Mouse (Mus musculus) intestine, embryonic 15.5 days (tissue): ENCODE results near the gene Slc37a4. TPM values are rescaled to one million over a fixed set of nuclear protein-coding genes. Genes with fewer than 3 reads are reported as not detected.
"Not testable (repeated sequence)": the region's sequence is repeated elsewhere in the genome, so short reads cannot be mapped to it uniquely, and the experiment has no call there.

ENCODE experiments used
- ATAC-seq: fragments of 200-750 bp; cut with Nextera tagmentation; 2 replicates; pipeline ENCODE4 v1.8.0; 2017; ENCODE audit warnings: moderate TSS enrichment, moderate library complexity
- H3K27ac ChIP-seq: fragments of 300-500 bp; sonication (generic); 2 replicates; pipeline ENCODE4 v1.5.1; 2015; ENCODE audit warnings: mild to moderate bottlenecking, inconsistent platforms
- H3K27me3 ChIP-seq: fragments of 300-500 bp; sonication (generic); replicated peaks from 2 replicates; pipeline ENCODE4 v1.6.1; 2015; ENCODE audit warnings: inconsistent platforms
- H3K36me3 ChIP-seq: fragments of 300-500 bp; sonication (generic); 2 replicates; pipeline ENCODE4 v1.6.1; 2015; ENCODE audit warnings: inconsistent platforms
- H3K4me1 ChIP-seq: fragments of 300-500 bp; sonication (generic); replicated peaks from 2 replicates; pipeline ENCODE4 v1.6.1; 2015; ENCODE audit warnings: inconsistent platforms
- H3K4me2 ChIP-seq: fragments of 300-500 bp; sonication (generic); replicated peaks from 2 replicates; pipeline ENCODE4 v1.6.1; 2015; ENCODE audit warnings: mild to moderate bottlenecking, inconsistent platforms
- H3K4me3 ChIP-seq: fragments of 300-500 bp; sonication (generic); replicated peaks from 2 replicates; pipeline ENCODE4 v1.5.1; 2015; ENCODE audit warnings: inconsistent platforms
- H3K9ac ChIP-seq: fragments of 300-500 bp; sonication (generic); 2 replicates; pipeline ENCODE4 v1.6.1; 2015; ENCODE audit warnings: inconsistent platforms
- H3K9me3 ChIP-seq: fragments of 300-500 bp; sonication (generic); 2 replicates; pipeline ENCODE4 v1.6.1; 2016; ENCODE audit warnings: inconsistent platforms
- WGBS: fragments of 180-500 bp; shearing (Covaris S2); methylation state at CpG from one replicate; pipeline ENCODE4 v1.1.7; 2015; 5-methylcytosine and 5-hydroxymethylcytosine counted together
- polyA plus RNA-seq: library from polyadenylated mRNA; unstranded; fragments of >200 nt; fragmentation: Nextera tagmentation; extraction: Ambion mirVana; gene quantifications from 2 replicates; pipeline ENCODE4 v1.2.1, GENCODE M21; 2015

Slc37a4 gene
- polyA plus RNA-seq, 1 experiment from 2014 or later: 51.7 TPM

DNA sequence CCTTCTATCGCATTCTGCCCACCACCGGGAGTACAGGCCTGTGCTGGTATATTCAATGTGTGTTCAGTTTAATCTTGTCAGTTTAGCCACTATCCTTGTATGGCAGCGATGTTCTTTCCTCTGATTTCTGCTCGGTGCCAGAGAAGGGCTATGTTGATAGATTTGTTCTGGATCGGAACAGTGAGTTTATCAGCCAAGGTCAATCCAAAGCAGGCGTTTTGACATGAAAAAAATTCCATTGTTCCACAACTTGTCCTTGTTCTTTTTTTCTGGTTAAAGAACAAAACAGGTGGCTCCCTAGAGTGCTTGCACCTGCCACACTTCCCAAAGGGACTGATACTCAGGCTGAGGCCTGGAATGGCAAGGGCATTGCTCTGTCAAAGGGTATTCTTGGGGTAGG is 20.5 kb upstream of the Slc37a4 start:
- Histone ChIP-seq H3K4me2 (no peak overlapping the region), H3K36me3 (no peaks in the 10 kb centered on the region), H3K9me3 (no peaks in the 10 kb centered on the region), H3K4me1 (peaks cover 13% of the 10 kb centered on the region), H3K4me3 (no peak overlapping the region), H3K9ac (no peak overlapping the region), H3K27ac (no peak overlapping the region), H3K27me3 (no peaks in the 10 kb centered on the region)
- ATAC-seq: no peak
- 90% methylated on average over 6 of the region's 6 CpGs for WGBS

GRCm38 (mm10) chr9:44377335-44377734 is 19.3 kb upstream of the Slc37a4 start:
- 81% methylated on average over 2 of the region's 2 CpGs for WGBS
- H3K36me3 ChIP-seq, H3K27ac ChIP-seq, H3K9me3 ChIP-seq, H3K9ac ChIP-seq, H3K4me3 ChIP-seq, ATAC-seq, H3K27me3 ChIP-seq, H3K4me2 ChIP-seq: not testable (repeated sequence)
- H3K4me1 ChIP-seq: peaks cover 14% of the 10 kb centered on the region

- peak overlapping the region; percentile 69 for H3K9ac ChIP-seq
- 80% methylated on average over 5 of the region's 5 CpGs for WGBS
- no peak for ATAC-seq
- peak overlapping the region; percentile 75 for H3K4me3 ChIP-seq
- H3K9me3 ChIP-seq: no peaks in the 10 kb centered on the region
- peak overlapping the region; percentile 87 for H3K4me2 ChIP-seq
- H3K36me3 ChIP-seq: peaks cover 12% of the 10 kb centered on the region
- peaks cover 14% of the 10 kb centered on the region for H3K4me1 ChIP-seq
- H3K27ac ChIP-seq: peak overlapping the region; percentile 88; the same call in 1 of the 2 replicates
- H3K27me3 ChIP-seq: no peaks in the 10 kb centered on the region
Observed at GRCm38 (mm10) chr9:44378153-44378730, 18.4 kb upstream of the Slc37a4 start.

DNA sequence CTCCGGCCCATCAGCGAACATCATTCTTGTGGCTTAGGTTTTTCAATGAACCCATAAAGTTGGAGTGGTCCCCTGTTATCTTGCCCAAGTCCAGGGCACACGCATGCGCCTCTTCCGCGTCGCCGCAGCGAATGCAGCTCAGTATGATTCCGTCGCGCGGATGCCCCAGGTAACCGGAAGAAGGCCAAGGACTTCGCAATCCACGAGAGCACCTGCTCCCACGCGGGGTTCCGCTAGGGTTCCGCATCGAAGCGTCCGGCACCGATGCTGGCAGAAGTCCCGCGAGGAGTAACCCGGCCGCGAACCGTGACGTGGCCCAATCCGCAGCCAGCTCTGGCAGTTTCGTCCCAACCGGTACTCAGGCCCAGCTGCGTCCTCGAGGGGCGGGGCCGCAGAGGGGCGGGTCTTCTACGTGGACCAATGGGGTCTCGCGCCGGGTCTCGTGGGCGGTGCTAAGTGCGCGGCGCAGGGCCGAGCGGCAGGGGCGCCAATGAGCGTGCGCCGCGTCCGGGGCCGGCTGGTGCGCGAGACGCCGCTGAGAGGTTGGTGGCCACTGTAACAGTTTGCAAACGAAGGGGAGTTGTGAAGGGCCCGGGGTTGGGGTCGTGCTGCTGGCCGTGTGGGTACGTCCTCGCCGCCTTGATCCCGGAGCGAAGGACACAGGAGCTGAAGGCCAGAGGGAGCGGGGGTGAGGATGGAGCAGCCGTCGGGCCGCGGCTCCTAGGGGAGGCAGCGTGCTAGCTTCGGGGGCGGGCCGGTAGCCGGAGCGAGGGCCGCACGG is 17.4 kb upstream of the Slc37a4 start, which contains the start of gene Hyou1:
TSS of gene Hyou1 (plus strand) at position 437 of the 781 bp plus-strand sequence.
- ATAC-seq: peak; percentile 99
- WGBS: under 1% methylated on average over 83 of the region's 83 CpGs

GRCm38 (mm10) chr9:44379862-44380261 is 16.8 kb upstream of the Slc37a4 start:
- H3K4me2 ChIP-seq: peak overlapping the region; percentile 87
- ATAC-seq: peak; percentile 26
- H3K36me3 ChIP-seq: peaks cover 24% of the 10 kb centered on the region
- H3K9me3 ChIP-seq: no peaks in the 10 kb centered on the region
- H3K27me3 ChIP-seq: no peaks in the 10 kb centered on the region
- peaks cover 14% of the 10 kb centered on the region for H3K4me1 ChIP-seq
- H3K4me3 ChIP-seq: peak overlapping the region; percentile 75
- peak overlapping the region; percentile 83 for H3K9ac ChIP-seq
- WGBS: 5% methylated on average over 15 of the region's 15 CpGs
- H3K27ac ChIP-seq: peak overlapping the region; percentile 86

More for the DNA sequence above, 17.4 kb upstream of the Slc37a4 start, which contains the start of gene Hyou1:
- peaks cover 18% of the 10 kb centered on the region for H3K36me3 ChIP-seq
- peak within 1 kb of the TSS; percentile 83 for H3K9ac ChIP-seq
- H3K4me3 ChIP-seq: peak within 1 kb of the TSS; percentile 75
- peak within 1 kb of the TSS; percentile 87 for H3K4me2 ChIP-seq
- no peaks in the 10 kb centered on the region for H3K9me3 ChIP-seq
- peak within 1 kb of the TSS; percentile 88 for H3K27ac ChIP-seq
- H3K27me3 ChIP-seq: no peaks in the 10 kb centered on the region
- H3K4me1 ChIP-seq: peaks cover 14% of the 10 kb centered on the region

- WGBS: 88% methylated on average over 13 of the region's 13 CpGs
- H3K36me3 ChIP-seq: peaks cover 55% of the 10 kb centered on the region
- H3K4me3 ChIP-seq: no peak overlapping the region
- H3K27ac ChIP-seq: no peak overlapping the region
- no peak for ATAC-seq
- peaks cover 14% of the 10 kb centered on the region for H3K4me1 ChIP-seq
- H3K9ac ChIP-seq: no peak overlapping the region
- no peaks in the 10 kb centered on the region for H3K9me3 ChIP-seq
- H3K4me2 ChIP-seq: no peak overlapping the region
- H3K27me3 ChIP-seq: no peaks in the 10 kb centered on the region
Observed at GRCm38 (mm10) chr9:44384596-44384995, 12.1 kb upstream of the Slc37a4 start.

DNA sequence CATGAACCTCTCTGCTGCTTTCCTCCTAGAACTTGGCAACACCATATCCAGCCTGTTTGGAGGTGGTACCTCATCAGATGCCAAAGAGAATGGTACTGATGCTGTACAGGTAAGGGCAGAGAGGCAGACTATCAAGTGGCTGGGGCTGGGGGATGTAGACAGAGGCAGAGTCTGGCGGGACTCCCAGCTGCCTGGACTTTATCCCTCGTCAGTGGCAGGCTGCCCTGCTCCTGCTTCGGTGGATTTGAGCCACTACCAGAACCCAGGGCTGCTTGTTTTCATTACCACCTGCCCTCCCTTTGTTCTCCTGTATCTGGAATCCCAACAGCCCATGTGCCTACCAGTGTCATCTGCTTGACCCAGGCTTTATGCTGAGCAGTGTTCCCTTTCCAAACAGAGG is 9.4 kb upstream of the Slc37a4 start:
- H3K36me3 ChIP-seq: peaks cover 63% of the 10 kb centered on the region
- no peaks in the 10 kb centered on the region for H3K4me1 ChIP-seq
- 81% methylated on average over 3 of the region's 3 CpGs for WGBS
- no peak overlapping the region for H3K4me3 ChIP-seq
- no peak overlapping the region for H3K4me2 ChIP-seq
- H3K9ac ChIP-seq: no peak overlapping the region
- no peak overlapping the region for H3K27ac ChIP-seq
- no peaks in the 10 kb centered on the region for H3K9me3 ChIP-seq
- ATAC-seq: no peak
- no peaks in the 10 kb centered on the region for H3K27me3 ChIP-seq

GRCm38 (mm10) chr9:44389273-44389672 is 7.4 kb upstream of the Slc37a4 start:
- H3K36me3 ChIP-seq: peaks cover 46% of the 10 kb centered on the region
- H3K9me3 ChIP-seq: no peaks in the 10 kb centered on the region
- WGBS: 59% methylated on average over 8 of the region's 8 CpGs
- no peaks in the 10 kb centered on the region for H3K4me1 ChIP-seq
- H3K27ac ChIP-seq: no peak overlapping the region
- H3K4me3 ChIP-seq: no peak overlapping the region
- no peak overlapping the region for H3K4me2 ChIP-seq
- no peaks in the 10 kb centered on the region for H3K27me3 ChIP-seq
- no peak for ATAC-seq
- H3K9ac ChIP-seq: no peak overlapping the region

- Histone ChIP-seq H3K36me3 (peaks cover 37% of the 10 kb centered on the region), H3K4me3 (no peak overlapping the region), H3K4me1 (no peaks in the 10 kb centered on the region), H3K9ac (no peak overlapping the region), H3K4me2 (no peak overlapping the region), H3K9me3 (no peaks in the 10 kb centered on the region), H3K27me3 (no peaks in the 10 kb centered on the region), H3K27ac (no peak overlapping the region)
- ATAC-seq: peak; percentile 63; the same call in 1 of the 2 replicates
- 32% methylated on average over 4 of the region's 4 CpGs for WGBS
Observed at GRCm38 (mm10) chr9:44391466-44391865, 5.2 kb upstream of the Slc37a4 start.

DNA sequence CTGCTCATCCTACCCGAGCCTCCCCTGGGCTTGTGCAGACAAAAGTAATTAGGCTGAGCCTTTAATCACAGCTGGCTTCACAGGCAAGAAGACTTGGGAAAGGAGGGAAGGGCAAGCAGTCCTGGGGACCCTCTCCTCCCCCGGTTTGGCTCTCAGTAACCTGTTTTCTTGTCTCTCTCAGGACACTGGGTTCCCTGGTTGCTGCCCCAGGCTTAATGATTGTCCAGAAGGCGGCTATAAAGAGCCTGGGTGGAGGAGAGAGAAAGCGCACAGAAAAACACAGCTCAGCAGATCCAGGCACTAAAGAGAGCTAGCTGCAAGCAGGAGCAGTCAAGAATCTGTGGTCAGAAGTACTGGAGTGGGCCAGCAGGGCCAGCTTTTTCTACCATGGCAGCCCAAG is 1.4 kb downstream of the Slc37a4 start:
- ATAC-seq: peak; percentile 10; the same call in 1 of the 2 replicates
- peak overlapping the region; percentile 85 for H3K27ac ChIP-seq
- WGBS: 19% methylated on average over 4 of the region's 4 CpGs

DNA sequence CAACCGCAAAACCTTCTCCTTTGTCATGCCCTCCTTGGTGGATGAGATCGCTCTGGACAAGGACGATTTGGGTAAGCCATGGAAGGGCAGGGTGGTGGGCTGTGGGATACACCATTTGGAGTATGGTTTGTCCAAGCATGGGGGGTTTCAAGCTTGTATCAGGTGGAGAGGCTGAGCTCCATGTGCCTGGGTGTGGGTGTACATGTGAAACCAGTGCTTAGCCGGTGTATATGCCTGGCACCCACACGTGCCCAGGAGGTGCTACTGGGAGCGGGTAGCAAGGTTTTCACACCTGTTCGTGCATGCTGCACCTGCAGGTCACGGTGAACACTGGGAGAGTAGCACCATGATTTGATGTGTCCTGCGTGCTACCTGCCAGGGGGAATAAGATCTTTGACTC is 1.9 kb downstream of the Slc37a4 start:
- Histone ChIP-seq H3K27ac (peak overlapping the region; percentile 85), H3K4me1 (peaks cover 18% of the 10 kb centered on the region; the same call in 1 of the 2 replicates), H3K9me3 (no peaks in the 10 kb centered on the region), H3K36me3 (peaks cover 26% of the 10 kb centered on the region), H3K27me3 (no peaks in the 10 kb centered on the region), H3K4me2 (peak overlapping the region; percentile 79), H3K4me3 (peak overlapping the region; percentile 63), H3K9ac (peak overlapping the region; percentile 79)
- no peak for ATAC-seq
- WGBS: 64% methylated on average over 9 of the region's 9 CpGs

More for the DNA sequence above, 1.4 kb downstream of the Slc37a4 start:
- Histone ChIP-seq H3K27me3 (no peaks in the 10 kb centered on the region), H3K9ac (peak overlapping the region; percentile 79), H3K4me3 (peak overlapping the region; percentile 63), H3K9me3 (no peaks in the 10 kb centered on the region), H3K4me1 (peaks cover 18% of the 10 kb centered on the region; the same call in 1 of the 2 replicates), H3K36me3 (peaks cover 23% of the 10 kb centered on the region), H3K4me2 (peak overlapping the region; percentile 79)

GRCm38 (mm10) chr9:44399114-44399794 is 2.6 kb downstream of the Slc37a4 start:
- H3K9me3 ChIP-seq: no peaks in the 10 kb centered on the region
- no peak for ATAC-seq
- WGBS: 72% methylated on average over 13 of the region's 13 CpGs
- H3K9ac ChIP-seq: peak overlapping the region; percentile 79
- peak overlapping the region; percentile 63 for H3K4me3 ChIP-seq
- H3K27ac ChIP-seq: no peak overlapping the region
- peaks cover 18% of the 10 kb centered on the region; the same call in 1 of the 2 replicates for H3K4me1 ChIP-seq
- H3K36me3 ChIP-seq: peaks cover 32% of the 10 kb centered on the region
- peak overlapping the region; percentile 79 for H3K4me2 ChIP-seq
- H3K27me3 ChIP-seq: no peaks in the 10 kb centered on the region
